Mouse (Mus musculus) liver, embryonic 14.5 days (tissue): ENCODE data around the gene Armc7. TPM values are rescaled to one million over a fixed set of nuclear protein-coding genes. Genes with fewer than 3 reads are reported as not detected.

ENCODE experiments used
- ATAC-seq: fragments of 200-750 bp; cut with Nextera tagmentation; 2 replicates; pipeline ENCODE4 v1.8.0; 2017; ENCODE audit warnings: moderate number of reproducible peaks, mild to moderate bottlenecking, moderate library complexity; ENCODE audit not compliant: insufficient read depth
- DNase-seq, 3 experiments: peaks; one replicate each; pipeline ENCODE4 v3.0.0-alpha.2; 2012 to 2013; ENCODE audit warnings: low read depth in 3 of 3, low spot score in 3 of 3
- H3K27ac ChIP-seq: fragments of 300-500 bp; sonication (generic); 2 replicates; pipeline ENCODE4 v1.5.1; 2014; ENCODE audit warnings: moderate library complexity, mild to moderate bottlenecking, control low read depth, inconsistent platforms
- H3K27me3 ChIP-seq: fragments of 300-500 bp; sonication (generic); 2 replicates; pipeline ENCODE4 v1.6.1; 2014; ENCODE audit warnings: mild to moderate bottlenecking, low read length, moderate library complexity; ENCODE audit not compliant: control insufficient read depth, insufficient read depth
- H3K36me3 ChIP-seq: fragments of 300-500 bp; sonication (generic); replicated peaks from 2 replicates; pipeline ENCODE4 v1.6.1; 2014; ENCODE audit warnings: low read depth; ENCODE audit not compliant: control insufficient read depth, insufficient read depth
- H3K4me1 ChIP-seq, 2 experiments: fragments of 200-500 bp in 1 of 2; fragments of 300-500 bp in 1 of 2; sonication (generic) in 1 of 2; replicated peaks; 2 replicates each; pipeline ENCODE4 v1.6.1; 2012 to 2014; ENCODE audit warnings: antibody characterized with exemption in 1 of 2, inconsistent platforms in 1 of 2, low read length in 1 of 2; ENCODE audit not compliant: control insufficient read depth in 2 of 2, insufficient read depth in 2 of 2
- H3K4me2 ChIP-seq: fragments of 300-500 bp; sonication (generic); 2 replicates; pipeline ENCODE4 v1.6.1; 2014; ENCODE audit warnings: low read depth, mild to moderate bottlenecking, control low read depth, moderate library complexity
- H3K4me3 ChIP-seq, 2 experiments: fragments of 200-500 bp in 1 of 2; fragments of 300-500 bp in 1 of 2; sonication (generic) in 1 of 2; 2 replicates each; pipeline ENCODE4 v1.5.1; 2012 to 2014; ENCODE audit warnings: low read depth in 2 of 2, low read length in 2 of 2, mild to moderate bottlenecking in 2 of 2, control low read depth in 1 of 2, inconsistent platforms in 1 of 2, moderate library complexity in 1 of 2; ENCODE audit not compliant: insufficient read depth in 1 of 2
- H3K9ac ChIP-seq: fragments of 300-500 bp; sonication (generic); replicated peaks from 2 replicates; pipeline ENCODE4 v1.6.1; 2014; ENCODE audit warnings: mild to moderate bottlenecking, control low read depth, moderate library complexity
- H3K9me3 ChIP-seq: fragments of 300-500 bp; sonication (generic); 2 replicates; pipeline ENCODE4 v1.6.1; 2016; ENCODE audit warnings: low read length, mixed read lengths; ENCODE audit not compliant: control insufficient read depth
- CTCF ChIP-seq: IDR thresholded peaks from 2 replicates; pipeline ENCODE4 v1.5.1; 2016; ENCODE audit warnings: antibody characterized with exemption, low read depth, control low read depth
- EP300 ChIP-seq: IDR thresholded peaks from 2 replicates; pipeline ENCODE4 v1.6.1; 2016; ENCODE audit warnings: antibody characterized with exemption, low read depth
- WGBS: fragments of 180-500 bp; shearing (Covaris S2); extraction: QIAGEN DNeasy Blood & Tissue Kit; methylation state at CpG from one replicate; pipeline ENCODE4 v1.1.7; 2014; ENCODE audit not compliant: insufficient replicate concordance; 5-methylcytosine and 5-hydroxymethylcytosine counted together
- polyA plus RNA-seq, 2 experiments: library from polyadenylated mRNA; depleted of rRNA in 1 of 2; stranded (reverse) in 1 of 2; unstranded in 1 of 2; fragments of >200 nt; fragmentation: Nextera tagmentation in 1 of 2; extraction: Ambion mirVana in 1 of 2; gene quantifications; 2 replicates each; pipeline versions ENCODE4 v1.2.1 to v1.2.3; 2012 to 2014

The Armc7 gene
- polyA plus RNA-seq, 2 experiments = 2.1 to 2.2 TPM

- peak within 1 kb of the TSS; percentile 97 for H3K9ac ChIP-seq
- DNase-seq (peak; percentile 94 to 96 (median 95)), ATAC-seq (peak; percentile 86)
- H3K9me3 ChIP-seq = no peaks in the 10 kb centered on the region
- H3K27me3 ChIP-seq = no peaks in the 10 kb centered on the region
- TF ChIP-seq EP300 (peak; percentile 53; the same call in 1 of the 2 replicates), CTCF (no peak)
- under 1% methylated on average over 24 of the region's 24 CpGs for WGBS
- H3K4me3 ChIP-seq = peak within 1 kb of the TSS; percentile 80 to 98
- peak within 1 kb of the TSS; percentile 92 for H3K27ac ChIP-seq
- no peaks in the 10 kb centered on the region for H3K36me3 ChIP-seq
- H3K4me1 ChIP-seq = peaks cover 33 to 44% of the 10 kb centered on the region in 2 experiments
- H3K4me2 ChIP-seq = peak within 1 kb of the TSS; percentile 99
Observed at GRCm38 (mm10) chr11:115514238-115514663, 38.8 kb downstream of the Armc7 start, which contains the start of gene Jpt1. TSS of gene Jpt1 (minus strand) at chr11:115514387.

GRCm38 (mm10) chr11:115515021-115515420 lies 39.6 kb downstream of the Armc7 start:
- Histone ChIP-seq H3K4me3 (no peak overlapping the region), H3K27me3 (no peaks in the 10 kb centered on the region), H3K4me2 (peak overlapping the region; percentile 99), H3K4me1 (peaks cover 28 to 38% of the 10 kb centered on the region in 2 experiments), H3K9ac (no peak overlapping the region), H3K27ac (no peak overlapping the region), H3K36me3 (no peaks in the 10 kb centered on the region), H3K9me3 (no peaks in the 10 kb centered on the region)
- no peak for TF ChIP-seq CTCF
- DNase-seq (no peak), ATAC-seq (no peak)
- 61% methylated on average over 6 of the region's 6 CpGs for WGBS

- H3K27ac ChIP-seq = no peak overlapping the region
- ATAC-seq = no peak
- no peaks in the 10 kb centered on the region for H3K9me3 ChIP-seq
- no peak for DNase-seq
- no peak overlapping the region for H3K9ac ChIP-seq
- no peaks in the 10 kb centered on the region for H3K27me3 ChIP-seq
- no peak overlapping the region for H3K4me2 ChIP-seq
- H3K36me3 ChIP-seq = no peaks in the 10 kb centered on the region
- 68% methylated on average over 5 of the region's 5 CpGs for WGBS
- no peak overlapping the region for H3K4me3 ChIP-seq
- peaks cover 10 to 18% of the 10 kb centered on the region in 2 experiments for H3K4me1 ChIP-seq
- TF ChIP-seq CTCF (no peak), EP300 (no peak)
Observed at GRCm38 (mm10) chr11:115516942-115517341, 41.5 kb downstream of the Armc7 start.

- TF ChIP-seq CTCF (no peak), EP300 (no peak)
- Histone ChIP-seq H3K4me1 (peaks cover 0 to 7% of the 10 kb centered on the region in 2 experiments; a peak in 2 of 4 replicates), H3K9me3 (no peaks in the 10 kb centered on the region), H3K27me3 (no peaks in the 10 kb centered on the region), H3K27ac (no peak overlapping the region), H3K36me3 (peaks cover 8% of the 10 kb centered on the region), H3K4me2 (no peak overlapping the region), H3K4me3 (no peak overlapping the region), H3K9ac (no peak overlapping the region)
- no peak for ATAC-seq
- DNase-seq = no peak
- 69% methylated on average over 9 of the region's 9 CpGs for WGBS
Observed at GRCm38 (mm10) chr11:115518693-115519092, 43.2 kb downstream of the Armc7 start.

- H3K4me1 ChIP-seq = peaks cover 0 to 5% of the 10 kb centered on the region in 2 experiments; a peak in 2 of 4 replicates
- ATAC-seq = no peak
- no peak overlapping the region for H3K4me3 ChIP-seq
- H3K27me3 ChIP-seq = no peaks in the 10 kb centered on the region
- H3K9ac ChIP-seq = no peak overlapping the region
- H3K9me3 ChIP-seq = no peaks in the 10 kb centered on the region
- TF ChIP-seq EP300 (no peak), CTCF (no peak)
- H3K36me3 ChIP-seq = peaks cover 17% of the 10 kb centered on the region
- H3K4me2 ChIP-seq = no peak overlapping the region
- no peak overlapping the region for H3K27ac ChIP-seq
- DNase-seq = no peak
- WGBS = 61% methylated on average over 3 of the region's 3 CpGs
Observed at GRCm38 (mm10) chr11:115519581-115519980, 44.1 kb downstream of the Armc7 start.
